Mouse (Mus musculus) common myeloid progenitor, adult 5-6 weeks (primary cell): ENCODE measurements around the gene Cdk4. TPM values are rescaled to one million over a fixed set of nuclear protein-coding genes. Genes with fewer than 3 reads are reported as not detected.

Experiments used
- ATAC-seq: replicated peaks from 2 replicates; pipeline ENCODE4 v1.8.0; 2016; ENCODE audit warnings: low read depth, mild to moderate bottlenecking, moderate TSS enrichment, inconsistent platforms; ENCODE audit not compliant: poor library complexity, severe bottlenecking
- total RNA-seq: library from RNA; stranded (forward); fragments of 200-1000, 187-1606 nt; gene quantifications from 2 replicates; pipeline ENCODE4 v1.2.3, GENCODE M21; 2017

The Cdk4 gene
- total RNA-seq, result 723 and 923 TPM in 2 replicates

GRCm38 (mm10) chr10:127063239-127063872, at the start of gene Cdk4:
TSS of gene Cdk4 (plus strand) at chr10:127063534.
- peak; percentile 81 for ATAC-seq

- ATAC-seq, result peak; percentile 81
Measured at GRCm38 (mm10) chr10:127016488-127016887, 46.8 kb upstream of the Cdk4 start.

- ATAC-seq, result no peak
Measured at GRCm38 (mm10) chr10:127017071-127017470, 46.3 kb upstream of the Cdk4 start.

- no peak for ATAC-seq
Measured at GRCm38 (mm10) chr10:127018422-127018821, 44.9 kb upstream of the Cdk4 start.

- peak; percentile 94 for ATAC-seq
Measured at GRCm38 (mm10) chr10:127030336-127031296, 32.7 kb upstream of the Cdk4 start, which contains the start of gene Tsfm. TSS of gene Tsfm (minus strand) at chr10:127030840.

- no peak for ATAC-seq
Measured at GRCm38 (mm10) chr10:127033301-127033741, 30.0 kb upstream of the Cdk4 start.

- no peak for ATAC-seq
Measured at GRCm38 (mm10) chr10:127036273-127036672, 27.1 kb upstream of the Cdk4 start.

- no peak for ATAC-seq
Measured at GRCm38 (mm10) chr10:127037641-127038040, 25.7 kb upstream of the Cdk4 start.

- ATAC-seq, result peak; percentile 28
Measured at GRCm38 (mm10) chr10:127040569-127041214, 22.6 kb upstream of the Cdk4 start.

GRCm38 (mm10) chr10:127041274-127041766, 22.0 kb upstream of the Cdk4 start, which contains the start of the genes Mettl1 and Eef1akmt3:
TSS of gene Mettl1 (plus strand) at chr10:127041414.
TSS of gene Eef1akmt3 (minus strand) at chr10:127041513.
- peak; percentile 51 for ATAC-seq

- peak; percentile 84 for ATAC-seq
Measured at GRCm38 (mm10) chr10:127041774-127042338, 21.5 kb upstream of the Cdk4 start.

GRCm38 (mm10) chr10:127042468-127043115, 20.7 kb upstream of the Cdk4 start:
- ATAC-seq, result no peak

- no peak for ATAC-seq
Measured at GRCm38 (mm10) chr10:127043187-127043586, 20.1 kb upstream of the Cdk4 start.

- no peak for ATAC-seq
Measured at GRCm38 (mm10) chr10:127047954-127048353, 15.4 kb upstream of the Cdk4 start, which contains the start of gene Cyp27b1. TSS of gene Cyp27b1 (plus strand) at chr10:127048250.

- ATAC-seq, result peak; percentile 8; the same call in 1 of the 2 replicates
Measured at GRCm38 (mm10) chr10:127048608-127049394, 14.5 kb upstream of the Cdk4 start.

GRCm38 (mm10) chr10:127049395-127050118, 13.8 kb upstream of the Cdk4 start:
- peak; percentile 24 for ATAC-seq

- peak; percentile 59 for ATAC-seq
Measured at GRCm38 (mm10) chr10:127050119-127050474, 13.2 kb upstream of the Cdk4 start.

GRCm38 (mm10) chr10:127054646-127055045, 8.7 kb upstream of the Cdk4 start:
- ATAC-seq, result no peak
